Mouse (Mus musculus): ENCODE results near the gene Ybx1. TPM values are rescaled to one million over a fixed set of nuclear protein-coding genes. Genes with fewer than 3 reads are reported as not detected.

Ybx1 gene
- total RNA-seq, 2 experiments from 2014 or later, result 714 to 717 TPM

- no peak for DNase-seq (ENCODE audit: low spot score in 2 of 2)
These were observed 19.2 kb downstream of the Ybx1 start for GRCm38 (mm10) chr4:119275226-119275625.

- DNase-seq (ENCODE audit: low spot score in 2 of 2), result no peak
These were observed 19.8 kb downstream of the Ybx1 start for GRCm38 (mm10) chr4:119274627-119275026.

GRCm38 (mm10) chr4:119266606-119267005 is 27.8 kb downstream of the Ybx1 start:
- DNase-seq (ENCODE audit: low spot score in 2 of 2), result no peak

- DNase-seq (ENCODE audit: low spot score in 2 of 2), result no peak
These were observed 30.9 kb downstream of the Ybx1 start for GRCm38 (mm10) chr4:119263459-119263858.

GRCm38 (mm10) chr4:119262483-119262882 is 31.9 kb downstream of the Ybx1 start:
- no peak for DNase-seq (ENCODE audit: low spot score in 2 of 2)

GRCm38 (mm10) chr4:119261087-119261713 is 33.2 kb downstream of the Ybx1 start:
- no peak for DNase-seq (ENCODE audit: low spot score in 2 of 2)

- no peak for DNase-seq (ENCODE audit: low spot score in 2 of 2)
These were observed 34.8 kb downstream of the Ybx1 start for GRCm38 (mm10) chr4:119259344-119260254.

GRCm38 (mm10) chr4:119257083-119257482 is 37.3 kb downstream of the Ybx1 start:
- no peak for DNase-seq (ENCODE audit: low spot score in 2 of 2)

- no peak for DNase-seq (ENCODE audit: low spot score in 2 of 2)
These were observed 39.1 kb downstream of the Ybx1 start, which contains the start of gene Cldn19 for GRCm38 (mm10) chr4:119255351-119255750. Gene Cldn19 (plus strand): TSS chr4:119255414.

GRCm38 (mm10) chr4:119254012-119254618 is 40.3 kb downstream of the Ybx1 start:
- no peak for DNase-seq (ENCODE audit: low spot score in 2 of 2)

GRCm38 (mm10) chr4:119252025-119252808 is 42.2 kb downstream of the Ybx1 start:
- no peak for DNase-seq (ENCODE audit: low spot score in 2 of 2)

- DNase-seq (ENCODE audit: low spot score in 2 of 2), result no peak
These were observed 45.9 kb downstream of the Ybx1 start for GRCm38 (mm10) chr4:119248407-119248965.

GRCm38 (mm10) chr4:119247462-119248235 is 46.8 kb downstream of the Ybx1 start:
- peak; percentile 76 to 80 for DNase-seq (ENCODE audit: low spot score in 2 of 2)

- DNase-seq (ENCODE audit: low spot score in 2 of 2), result no peak
These were observed 47.6 kb downstream of the Ybx1 start for GRCm38 (mm10) chr4:119246688-119247225.

GRCm38 (mm10) chr4:119245961-119246360 is 48.4 kb downstream of the Ybx1 start:
- DNase-seq (ENCODE audit: low spot score in 2 of 2), result no peak

- no peak for DNase-seq (ENCODE audit: low spot score in 2 of 2)
These were observed 48.8 kb downstream of the Ybx1 start for GRCm38 (mm10) chr4:119245556-119245955.

- no peak for DNase-seq (ENCODE audit: low spot score in 2 of 2)
These were observed 49.8 kb downstream of the Ybx1 start for GRCm38 (mm10) chr4:119244468-119245240.

GRCm38 (mm10) chr4:119242571-119242970 is 51.8 kb downstream of the Ybx1 start:
- no peak for DNase-seq (ENCODE audit: low spot score in 2 of 2)

- DNase-seq (ENCODE audit: low spot score in 2 of 2), result no peak
These were observed 52.7 kb downstream of the Ybx1 start for GRCm38 (mm10) chr4:119241664-119242063.
